Mouse (Mus musculus): ENCODE measurements around the gene Uckl1.

- TF ChIP-seq CTCF (IDR thresholded peaks at IDR 0.05; ENCODE audit: low read depth), result no peak
- TF ChIP-seq EP300 (IDR thresholded peaks at IDR 0.05; ENCODE audit: low read depth), result no peak
Observed at GRCm38 (mm10) chr2:181589011-181589731, 4.5 kb upstream of the Uckl1 start.

Data from liver, postnatal 0 days (tissue).